ENCODE assay signal across 10 mouse cellular contexts in genomic region chr2:59628057-59628901, GRCm38 (mm10). TPM values are rescaled to one million over a fixed set of nuclear protein-coding genes. Genes with fewer than 3 reads are reported as not detected.
DNase-seq lines count a peak whose midpoint lies in the region; ATAC-seq and TF ChIP-seq lines count a peak whose summit lies in the region.
"Had no signal": no experiment of that assay in that cellular context is flagged by ENCODE, and none has a peak within 500 bp of the region (broad histone marks: within the 10 kb centered on the region; RNA-seq: fewer than 3 reads in every experiment).

No protein-coding gene starts in this region.

- peaks cover 7% of the 10 kb centered on the region; the same call in 1 of the 2 replicates for H3K36me3 ChIP-seq in embryonic facial prominence, embryonic 10.5 days (replicated peaks)
- peaks cover 5% of the 10 kb centered on the region; the same call in 1 of the 2 replicates for H3K36me3 ChIP-seq in intestine, postnatal 0 days (ENCODE audit: control insufficient read depth, insufficient read depth)
- H3K36me3 ChIP-seq: G1E; midbrain, embryonic 12.5 days had no signal

- H3K4me1 ChIP-seq in embryonic facial prominence, embryonic 10.5 days: peaks cover 58% of the 10 kb centered on the region
- H3K4me1 ChIP-seq in intestine, postnatal 0 days (replicated peaks; ENCODE audit: control insufficient read depth, insufficient read depth, low read length): peaks cover 28% of the 10 kb centered on the region
- H3K4me1 ChIP-seq: midbrain, embryonic 12.5 days had no signal

- H3K9ac ChIP-seq in intestine, postnatal 0 days (ENCODE audit: low read depth, low read length): no peak overlapping the region
- H3K9ac ChIP-seq: midbrain, embryonic 12.5 days had no signal

- DNase-seq in gastrocnemius, adult 18-20 months (ENCODE audit: low spot score): peak; percentile 60
- no peak for DNase-seq in gastrocnemius, postnatal 4 days (ENCODE audit: low spot score in 2 of 2)
- DNase-seq in Muller cell, postnatal 12 days (ENCODE audit: inconsistent ontology term): peak; percentile 73
- DNase-seq in embryonic facial prominence, embryonic 10.5 days (ENCODE audit: low spot score): no peak
- DNase-seq in lung, adult 18-20 months: peak; percentile 56 to 74
- no peak for DNase-seq in frontal cortex, postnatal 14 days (ENCODE audit: low spot score in 2 of 2)

- 0 out of 2 replicates have a peak overlapping the region, but pooled peaks have one; percentile 51 for H3K27ac ChIP-seq in embryonic facial prominence, embryonic 10.5 days (replicated peaks)
- H3K27ac ChIP-seq in intestine, postnatal 0 days (ENCODE audit: low read depth, low read length): no peak overlapping the region
- H3K27ac ChIP-seq: midbrain, embryonic 12.5 days had no signal

- WGBS in embryonic facial prominence, embryonic 10.5 days: 82% methylated on average over 17 of the region's 17 CpGs
- WGBS in intestine, postnatal 0 days: 58% methylated on average over 17 of the region's 17 CpGs

- H3K27me3 ChIP-seq in embryonic facial prominence, embryonic 10.5 days (replicated peaks; ENCODE audit: low read depth, poor library complexity, severe bottlenecking): no peaks in the 10 kb centered on the region
- no peaks in the 10 kb centered on the region for H3K27me3 ChIP-seq in intestine, postnatal 0 days (replicated peaks; ENCODE audit: control insufficient read depth, insufficient read depth, low read length)

- TF ChIP-seq CTCF in intestine, postnatal 0 days (IDR thresholded peaks at IDR 0.05; ENCODE audit: low read depth): no peak

- no peaks in the 10 kb centered on the region for H3K9me3 ChIP-seq in embryonic facial prominence, embryonic 10.5 days
- H3K9me3 ChIP-seq in intestine, postnatal 0 days (ENCODE audit: control insufficient read depth): no peaks in the 10 kb centered on the region
- H3K9me3 ChIP-seq: G1E; midbrain, embryonic 12.5 days had no signal

- no peak overlapping the region for H3K4me3 ChIP-seq in embryonic facial prominence, embryonic 10.5 days
- H3K4me3 ChIP-seq in intestine, postnatal 0 days (ENCODE audit: low read depth, low read length): no peak overlapping the region
- H3K4me3 ChIP-seq: midbrain, embryonic 12.5 days had no signal

- peak; percentile 64; the same call in 1 of the 2 replicates for ATAC-seq in intestine, postnatal 0 days
- no peak for ATAC-seq in megakaryocyte-erythroid progenitor cell, adult 5-6 weeks (replicated peaks; ENCODE audit: low FRiP score, low TSS enrichment, poor library complexity, severe bottlenecking)

- H3K4me2 ChIP-seq in intestine, postnatal 0 days (replicated peaks; ENCODE audit: low read depth): no peak overlapping the region
- H3K4me2 ChIP-seq: midbrain, embryonic 12.5 days had no signal

RNA-seq across cellular contexts. Expression of gene Tanc1, which starts 16.4 kb away (rescaled TPM):
- 1 to 10 TPM; 4.8 to 6.6 TPM for total RNA-seq in gastrocnemius, adult 18-20 months (2021)
- 10 to 100 TPM; 19.0 to 20.9 TPM for total RNA-seq in gastrocnemius, postnatal 4 days (2021)
- polyA plus RNA-seq in embryonic facial prominence, embryonic 10.5 days (2016; fragmentation: Nextera tagmentation; extraction: Ambion mirVana): 34.9 and 41.2 TPM in 2 replicates
- 8.5 and 10.1 TPM in 2 replicates for polyA plus RNA-seq in intestine, postnatal 0 days (2015; fragmentation: Nextera tagmentation; extraction: Ambion mirVana)
- 4.5 and 7.9 TPM in 2 replicates for total RNA-seq in megakaryocyte-erythroid progenitor cell, adult 5-6 weeks (2014; fragmentation: Nextera tagmentation)
- total RNA-seq in megakaryocyte-erythroid progenitor cell, adult 5-6 weeks (2017): 3.5 and 4.6 TPM in 2 replicates

Comparison
In these comparisons a context has a peak if more than half of its experiments do, and no peak if none do; other contexts are left out.
1. DNase-seq: peak in gastrocnemius, adult 18-20 months (single experiment), Muller cell, postnatal 12 days (single experiment) and lung, adult 18-20 months (2 of 2); none in gastrocnemius, postnatal 4 days (0 of 2), embryonic facial prominence, embryonic 10.5 days (single experiment) and frontal cortex, postnatal 14 days (0 of 2).